Mouse (Mus musculus) myocyte (in vitro differentiated cells): Measurements from ENCODE around the gene Rbp7.
A peak's percentile ranks its signal among the peaks of the same experiment; 100 is the strongest.

ENCODE experiments used
- CEBPB ChIP-seq: IDR thresholded peaks from 2 replicates; pipeline ENCODE4 v1.6.1; 2011; ENCODE audit warnings: mild to moderate bottlenecking, moderate library complexity; ENCODE audit not compliant: poor library complexity, insufficient read depth, severe bottlenecking
- E2F4 ChIP-seq: IDR thresholded peaks from one replicate; pipeline ENCODE4 v1.6.1; 2011; ENCODE audit warnings: mild to moderate bottlenecking, control low read depth, moderate library complexity; ENCODE audit not compliant: insufficient read depth
- MAX ChIP-seq: IDR thresholded peaks from one replicate; pipeline ENCODE4 v1.6.1; 2011; ENCODE audit warnings: low read depth, mild to moderate bottlenecking, control low read depth
- MYOD1 ChIP-seq, 3 experiments: IDR thresholded peaks; one replicate each; pipeline ENCODE4 v1.6.1; 2011; ENCODE audit warnings: control low read depth in 2 of 3, low read depth in 2 of 3, mild to moderate bottlenecking in 2 of 3, moderate library complexity in 1 of 3; ENCODE audit not compliant: insufficient read length in 2 of 3, control insufficient read depth in 1 of 3
- POLR2A ChIP-seq: IDR thresholded peaks from one replicate; pipeline ENCODE4 v1.6.1; 2011; ENCODE audit warnings: low read depth, mild to moderate bottlenecking, control low read depth, moderate library complexity; ENCODE audit not compliant: insufficient read length
- REST ChIP-seq: IDR thresholded peaks from one replicate; pipeline ENCODE4 v1.6.1; 2011; ENCODE audit warnings: mild to moderate bottlenecking, control low read depth, moderate library complexity; ENCODE audit not compliant: insufficient read depth, insufficient read length
- SRF ChIP-seq: IDR thresholded peaks from one replicate; pipeline ENCODE4 v1.6.1; 2011; ENCODE audit warnings: low read depth; ENCODE audit not compliant: control insufficient read depth, insufficient read length
- TCF12 ChIP-seq: IDR thresholded peaks from one replicate; pipeline ENCODE4 v1.6.1; 2011; ENCODE audit warnings: mild to moderate bottlenecking, control low read depth; ENCODE audit not compliant: poor library complexity, insufficient read depth, severe bottlenecking
- USF1 ChIP-seq: IDR thresholded peaks from one replicate; pipeline ENCODE4 v1.6.1; 2011; ENCODE audit warnings: low read depth, mild to moderate bottlenecking, control low read depth, moderate library complexity

DNA sequence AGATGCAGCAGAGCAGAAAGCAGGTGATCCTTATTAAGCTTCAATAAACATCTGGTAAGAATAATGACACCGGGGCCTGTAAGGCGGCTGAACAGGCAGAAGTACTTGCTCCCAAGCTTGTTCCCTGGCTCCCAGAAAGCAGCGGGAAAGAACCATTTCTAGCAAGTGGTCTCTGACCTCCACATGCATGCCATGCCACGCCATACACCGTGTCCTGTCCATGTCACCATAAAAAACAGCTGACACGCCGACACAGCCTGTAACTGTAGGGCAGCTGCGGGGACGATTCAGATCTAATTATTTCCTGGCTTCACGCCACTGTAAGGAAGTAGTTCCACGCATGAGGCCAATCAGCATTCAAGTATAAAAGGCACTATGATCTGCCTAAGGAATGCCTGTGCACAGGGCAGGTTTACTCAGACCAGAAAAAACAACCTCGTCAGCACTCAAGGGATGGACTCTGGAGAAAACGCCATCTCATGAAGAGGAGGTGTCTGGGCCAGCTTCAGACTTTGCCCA, 39.1 kb downstream of the Rbp7 start:
- no peak for TF ChIP-seq POLR2A
- no peak for TF ChIP-seq SRF
- no peak for TF ChIP-seq E2F4
- TF ChIP-seq TCF12: no peak
- TF ChIP-seq USF1: no peak
- TF ChIP-seq REST: no peak
- no peak for TF ChIP-seq CEBPB
- no peak for TF ChIP-seq MAX
- TF ChIP-seq MYOD1 (IDR thresholded peaks at IDR 0.05; ENCODE audit: control insufficient read depth in 1 of 3, insufficient read length in 2 of 3, low read depth in 2 of 3): peak in 2 of 3 experiments; percentile 40 to 77
